Mouse (Mus musculus) limb, embryonic 11.5 days (tissue): Measurements from ENCODE around the gene Prox2. TPM values are rescaled to one million over a fixed set of nuclear protein-coding genes. Genes with fewer than 3 reads are reported as not detected.
"Not testable (repeated sequence)": the region's sequence is repeated elsewhere in the genome, so short reads cannot be mapped to it uniquely, and the experiment has no call there.

Source experiments
- ATAC-seq: fragments of 200-750 bp; cut with Nextera tagmentation; 2 replicates; pipeline ENCODE4 v1.8.0; 2017; ENCODE audit warnings: low read depth; ENCODE audit not compliant: insufficient number of reproducible peaks, low FRiP score, low TSS enrichment
- DNase-seq: peaks from one replicate; pipeline ENCODE4 v3.0.0-alpha.2; 2015; ENCODE audit warnings: low spot score
- H3K27ac ChIP-seq: fragments of 300-500 bp; sonication (generic); replicated peaks from 2 replicates; pipeline ENCODE4 v1.5.1; 2014; ENCODE audit warnings: low read depth, mild to moderate bottlenecking, low read length
- H3K27me3 ChIP-seq: fragments of 300-500 bp; sonication (generic); 2 replicates; pipeline ENCODE4 v1.6.1; 2014; ENCODE audit warnings: mild to moderate bottlenecking, low read length, mixed read lengths; ENCODE audit not compliant: control insufficient read depth, insufficient read depth
- H3K36me3 ChIP-seq: fragments of 300-500 bp; sonication (generic); 2 replicates; pipeline ENCODE4 v1.6.1; 2014; ENCODE audit warnings: mild to moderate bottlenecking, low read length, moderate library complexity, mixed read lengths; ENCODE audit not compliant: control insufficient read depth, insufficient read depth
- H3K4me1 ChIP-seq: fragments of 300-500 bp; sonication (generic); 2 replicates; pipeline ENCODE4 v1.6.1; 2014; ENCODE audit warnings: low read length, mixed read lengths; ENCODE audit not compliant: control insufficient read depth, insufficient read depth
- H3K4me2 ChIP-seq: fragments of 300-500 bp; sonication (generic); 2 replicates; pipeline ENCODE4 v1.6.1; 2014; ENCODE audit warnings: low read depth, mild to moderate bottlenecking, moderate library complexity; ENCODE audit not compliant: severe bottlenecking
- H3K4me3 ChIP-seq: fragments of 300-500 bp; sonication (generic); 2 replicates; pipeline ENCODE4 v1.5.1; 2014; ENCODE audit warnings: low read depth, low read length
- H3K9ac ChIP-seq: fragments of 300-500 bp; sonication (generic); 2 replicates; pipeline ENCODE4 v1.6.1; 2014; ENCODE audit warnings: mild to moderate bottlenecking, low read length
- H3K9me3 ChIP-seq: fragments of 300-500 bp; sonication (generic); 2 replicates; pipeline ENCODE4 v1.6.1; 2016; ENCODE audit warnings: low read length; ENCODE audit not compliant: control insufficient read depth
- WGBS: fragments of 180-500 bp; shearing (Covaris S2); extraction: QIAGEN DNeasy Blood & Tissue Kit; methylation state at CpG from one replicate; pipeline ENCODE4 v1.1.7; 2014; 5-methylcytosine and 5-hydroxymethylcytosine counted together
- polyA plus RNA-seq: library from polyadenylated mRNA; unstranded; fragments of >200 nt; fragmentation: Nextera tagmentation; extraction: Ambion mirVana; gene quantifications from 2 replicates; pipeline ENCODE4 v1.2.1, GENCODE M21; 2014

Prox2 gene
- polyA plus RNA-seq, 1 experiment from 2014 or later = 3.3 TPM

GRCm38 (mm10) chr12:85150321-85151001 is 39.9 kb upstream of the Prox2 start:
- H3K4me3 ChIP-seq = peak overlapping the region; percentile 16; the same call in 1 of the 2 replicates
- H3K4me1 ChIP-seq = peaks cover 11% of the 10 kb centered on the region
- DNase-seq = no peak
- H3K9me3 ChIP-seq = no peaks in the 10 kb centered on the region
- peak overlapping the region; percentile 37; the same call in 1 of the 2 replicates for H3K4me2 ChIP-seq
- no peak overlapping the region for H3K9ac ChIP-seq
- 8% methylated on average over 20 of the region's 20 CpGs for WGBS
- H3K27ac ChIP-seq = no peak overlapping the region
- peaks cover 18% of the 10 kb centered on the region for H3K27me3 ChIP-seq
- H3K36me3 ChIP-seq = no peaks in the 10 kb centered on the region
- no peak for ATAC-seq

DNA sequence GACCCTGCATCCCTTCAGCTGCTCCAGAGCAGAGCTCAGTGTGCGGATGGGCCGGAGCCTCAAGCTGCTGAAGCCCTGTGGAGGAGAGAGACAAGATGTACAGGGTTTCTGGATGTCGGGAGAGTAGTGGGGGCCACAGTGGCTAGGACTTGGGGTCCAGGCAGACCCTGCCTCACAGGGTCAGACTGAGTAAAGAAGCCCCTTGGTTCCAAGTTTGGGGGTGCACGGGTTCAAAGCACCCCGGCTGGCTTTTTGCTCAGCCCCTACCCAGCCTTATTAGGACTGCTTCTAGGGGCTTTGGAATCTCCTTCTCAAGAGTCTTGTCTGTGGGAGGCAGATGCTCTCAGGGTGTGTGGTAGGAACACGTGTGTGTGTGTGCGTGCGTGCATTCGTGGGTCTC is 36.3 kb upstream of the Prox2 start:
- DNase-seq (no peak), ATAC-seq (no peak)
- WGBS = 81% methylated on average over 9 of the region's 9 CpGs
- no peak overlapping the region for H3K9ac ChIP-seq
- no peak overlapping the region for H3K4me2 ChIP-seq
- H3K36me3 ChIP-seq = no peaks in the 10 kb centered on the region
- no peak overlapping the region for H3K4me3 ChIP-seq
- peaks cover 18% of the 10 kb centered on the region for H3K27me3 ChIP-seq
- H3K9me3 ChIP-seq = no peaks in the 10 kb centered on the region
- H3K4me1 ChIP-seq = peaks cover 11% of the 10 kb centered on the region
- no peak overlapping the region for H3K27ac ChIP-seq

DNA sequence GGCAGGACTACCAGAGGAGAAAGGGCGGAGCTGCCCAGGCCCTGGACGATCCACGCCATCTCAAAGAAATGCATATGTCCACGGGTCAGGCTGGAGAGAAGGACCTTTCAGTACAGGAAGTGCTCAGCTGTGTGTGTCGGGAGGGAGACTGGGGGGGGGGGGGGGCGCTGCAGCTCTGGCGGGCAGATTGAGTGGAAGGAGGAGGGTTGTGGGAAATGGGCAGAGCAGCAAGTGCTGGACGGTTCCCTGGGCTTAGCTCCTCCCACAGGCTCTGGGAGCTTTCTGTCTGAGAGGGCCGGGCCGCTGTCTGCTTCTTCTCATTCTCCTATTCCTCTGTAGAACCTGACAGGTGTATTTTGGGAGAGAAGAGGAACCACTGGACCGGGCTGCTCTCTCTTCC is 35.8 kb upstream of the Prox2 start:
- Histone ChIP-seq H3K4me2 (no peak overlapping the region), H3K4me3 (no peak overlapping the region), H3K9ac (no peak overlapping the region), H3K9me3 (no peaks in the 10 kb centered on the region), H3K36me3 (no peaks in the 10 kb centered on the region), H3K27me3 (peaks cover 16% of the 10 kb centered on the region), H3K27ac (no peak overlapping the region; the same call in 1 of the 2 replicates), H3K4me1 (peaks cover 11% of the 10 kb centered on the region)
- 35% methylated on average over 9 of the region's 11 CpGs for WGBS
- DNase-seq (no peak), ATAC-seq (no peak)

DNA sequence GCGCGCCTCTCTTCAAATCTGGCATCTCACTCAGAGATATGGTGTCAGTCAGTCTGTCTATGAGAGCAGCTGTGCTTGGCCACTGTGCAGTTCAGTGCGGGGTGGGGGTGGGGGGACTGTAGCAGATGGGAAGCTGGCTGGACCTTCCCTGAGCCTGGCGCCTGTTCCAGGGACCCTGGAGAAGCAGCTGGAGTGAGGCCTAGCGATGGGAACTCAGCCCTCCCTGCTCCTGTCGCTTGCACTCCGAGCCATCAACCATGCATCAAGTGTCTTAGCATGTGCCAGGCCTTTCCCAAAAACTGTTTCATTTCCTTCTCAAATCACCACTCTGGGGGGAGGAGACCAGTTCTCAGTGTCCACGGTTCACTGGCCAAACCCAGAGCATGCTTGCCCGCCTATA is 35.1 kb upstream of the Prox2 start:
- Histone ChIP-seq H3K4me1 (peaks cover 7% of the 10 kb centered on the region), H3K4me3 (no peak overlapping the region), H3K4me2 (no peak overlapping the region), H3K9ac (no peak overlapping the region), H3K27ac (no peak overlapping the region; the same call in 1 of the 2 replicates), H3K9me3 (no peaks in the 10 kb centered on the region), H3K36me3 (no peaks in the 10 kb centered on the region), H3K27me3 (peaks cover 9% of the 10 kb centered on the region)
- no peak for ATAC-seq
- WGBS = 67% methylated on average over 9 of the region's 9 CpGs
- no peak for DNase-seq

GRCm38 (mm10) chr12:85144821-85145220 is 34.3 kb upstream of the Prox2 start:
- WGBS = 92% methylated on average over 4 of the region's 4 CpGs
- Histone ChIP-seq H3K4me1 (peaks cover 7% of the 10 kb centered on the region), H3K4me3 (no peak overlapping the region), H3K9me3 (no peaks in the 10 kb centered on the region), H3K27ac (no peak overlapping the region), H3K9ac (no peak overlapping the region), H3K4me2 (no peak overlapping the region), H3K36me3 (no peaks in the 10 kb centered on the region), H3K27me3 (peaks cover 2% of the 10 kb centered on the region; the same call in 1 of the 2 replicates)
- no peak for DNase-seq
- no peak for ATAC-seq

DNA sequence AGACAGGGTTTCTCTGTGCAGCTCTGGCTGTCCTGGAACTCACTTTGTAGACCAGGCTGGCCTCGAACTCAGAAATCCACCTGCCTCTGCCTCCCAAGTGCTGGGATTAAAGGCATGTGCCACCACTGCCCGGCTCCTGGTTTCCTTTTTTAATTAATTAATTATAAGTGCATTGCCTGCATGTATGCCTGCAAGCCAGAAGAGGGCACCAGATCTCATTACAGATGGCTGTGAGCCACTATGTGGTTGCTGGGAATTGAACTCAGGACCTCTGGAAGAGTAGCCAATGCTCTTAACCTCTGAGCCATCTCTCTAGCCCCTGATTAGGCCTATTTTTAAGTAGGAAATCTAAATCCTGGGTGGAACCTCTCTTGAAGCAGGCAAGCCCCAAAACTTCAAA is 33.7 kb upstream of the Prox2 start:
- H3K27ac ChIP-seq, H3K4me1 ChIP-seq, H3K9ac ChIP-seq, H3K4me3 ChIP-seq, H3K9me3 ChIP-seq, H3K36me3 ChIP-seq, H3K4me2 ChIP-seq, DNase-seq, H3K27me3 ChIP-seq, ATAC-seq: not testable (repeated sequence)
- 61% methylated on average over 2 of the region's 2 CpGs for WGBS

DNA sequence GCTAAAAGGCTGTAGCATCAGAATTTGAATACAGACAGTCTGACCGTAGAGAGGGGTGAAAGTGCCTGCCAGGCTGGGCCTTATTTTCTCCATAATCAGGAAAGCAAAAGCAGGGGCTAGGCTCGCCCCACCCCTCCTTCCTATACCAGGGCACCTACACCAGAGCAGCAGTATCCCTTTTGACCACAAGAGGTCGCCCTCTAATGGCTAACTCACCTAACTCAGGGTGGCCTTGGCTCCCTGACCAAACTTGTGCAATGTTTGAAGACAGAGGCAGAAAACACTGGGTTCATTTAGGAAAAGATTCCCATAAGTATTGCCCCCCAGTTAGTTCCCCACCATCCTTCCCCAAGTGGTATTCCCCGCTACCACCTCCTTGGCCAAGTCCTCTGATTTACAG is 32.2 kb upstream of the Prox2 start:
- Histone ChIP-seq H3K4me2 (no peak overlapping the region), H3K4me3 (no peak overlapping the region), H3K27me3 (no peaks in the 10 kb centered on the region; the same call in 1 of the 2 replicates), H3K9me3 (no peaks in the 10 kb centered on the region), H3K36me3 (no peaks in the 10 kb centered on the region), H3K4me1 (peaks cover 7% of the 10 kb centered on the region), H3K9ac (no peak overlapping the region), H3K27ac (no peak overlapping the region)
- ATAC-seq (peak; percentile 69; the same call in 1 of the 2 replicates), DNase-seq (peak; percentile 94)
- 8% methylated on average over 4 of the region's 4 CpGs for WGBS

- 82% methylated on average over 6 of the region's 6 CpGs for WGBS
- ATAC-seq = no peak
- no peak overlapping the region for H3K4me3 ChIP-seq
Observed at GRCm38 (mm10) chr12:85141096-85141495, 30.5 kb upstream of the Prox2 start.

More at GRCm38 (mm10) chr12:85141096-85141495, 30.5 kb upstream of the Prox2 start:
- no peak overlapping the region for H3K27ac ChIP-seq
- H3K27me3 ChIP-seq = no peaks in the 10 kb centered on the region; the same call in 1 of the 2 replicates
- no peak for DNase-seq
- peaks cover 5% of the 10 kb centered on the region for H3K4me1 ChIP-seq
- H3K36me3 ChIP-seq = no peaks in the 10 kb centered on the region
- no peaks in the 10 kb centered on the region for H3K9me3 ChIP-seq
- H3K9ac ChIP-seq = no peak overlapping the region
- H3K4me2 ChIP-seq = no peak overlapping the region
